Mouse (Mus musculus) liver, postnatal 0 days (tissue): Measurements from ENCODE around the gene Gpc6.
A peak's percentile ranks its signal among the peaks of the same experiment; 100 is the strongest.

Experiments used
- CTCF ChIP-seq: sonication (generic); IDR thresholded peaks from 2 replicates; pipeline ENCODE4 v1.5.1; 2016; ENCODE audit warnings: antibody characterized with exemption, low read depth
- EP300 ChIP-seq: IDR thresholded peaks from 2 replicates; pipeline ENCODE4 v1.6.1; 2016; ENCODE audit warnings: antibody characterized with exemption, low read depth, mild to moderate bottlenecking

DNA sequence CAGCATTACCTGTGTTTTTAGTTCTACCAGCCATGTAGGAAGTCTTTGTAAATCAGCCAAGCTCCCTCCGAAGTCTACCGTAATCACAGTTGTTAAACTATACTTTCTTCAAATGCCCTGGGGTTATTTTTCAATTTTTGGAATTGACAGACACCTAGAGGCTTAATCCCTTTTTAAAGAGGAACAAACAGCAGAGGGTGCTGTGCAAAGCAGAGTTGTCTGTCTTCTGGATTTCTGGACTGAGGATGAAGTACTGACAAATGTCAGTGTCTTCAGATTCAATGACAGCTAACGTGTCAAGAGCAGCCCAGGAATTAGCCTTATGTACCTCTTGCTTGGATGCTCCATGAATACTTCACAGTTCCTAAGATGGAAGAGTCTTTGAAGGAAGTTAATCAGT is 62.2 kb downstream of the Gpc6 start:
- TF ChIP-seq CTCF = 0 out of 2 replicates have a peak, but pooled peaks have one; percentile 14
- no peak for TF ChIP-seq EP300
